Mouse (Mus musculus): ENCODE results near the gene Arglu1. TPM values are rescaled to one million over a fixed set of nuclear protein-coding genes. Genes with fewer than 3 reads are reported as not detected.
A peak's percentile ranks its signal among the peaks of the same experiment; 100 is the strongest.

Arglu1 gene
- polyA plus RNA-seq, 1 experiment, result 20.5 TPM

- DNase-seq, result no peak
- Histone ChIP-seq H3K36me3 (ENCODE audit: control insufficient read depth, insufficient read depth, low read length) (no peaks in the 10 kb centered on the region), H3K4me1 (ENCODE audit: control insufficient read depth, insufficient read depth, low read length) (0 out of 2 replicates have a peak, but pooled peaks cover 4% of the 10 kb centered on the region), H3K4me3 (ENCODE audit: insufficient read depth, low read depth, low read length) (no peak overlapping the region), H3K27me3 (replicated peaks; ENCODE audit: control insufficient read depth, insufficient read depth, low read length) (no peaks in the 10 kb centered on the region), H3K27ac (ENCODE audit: insufficient read depth, low read depth, low read length) (no peak overlapping the region)
- 61% methylated on average over 11 of the region's 11 CpGs for WGBS
- TF ChIP-seq CTCF (conservative IDR thresholded peaks at IDR 0.05; ENCODE audit: insufficient read depth, insufficient read length, low read depth, low read length), result no peak
- no peak for TF ChIP-seq POLR2A (IDR thresholded peaks at IDR 0.05; ENCODE audit: low read depth, low read length)
These were observed 46.0 kb downstream of the Arglu1 start for GRCm38 (mm10) chr8:8644160-8644915.

GRCm38 (mm10) chr8:8640264-8640588 is 50.1 kb downstream of the Arglu1 start:
- Histone ChIP-seq H3K36me3 (ENCODE audit: control insufficient read depth, insufficient read depth, low read length) (no peaks in the 10 kb centered on the region), H3K4me3 (ENCODE audit: insufficient read depth, low read depth, low read length) (no peak overlapping the region), H3K27me3 (replicated peaks; ENCODE audit: control insufficient read depth, insufficient read depth, low read length) (no peaks in the 10 kb centered on the region), H3K27ac (ENCODE audit: insufficient read depth, low read depth, low read length) (no peak overlapping the region), H3K4me1 (ENCODE audit: control insufficient read depth, insufficient read depth, low read length) (0 out of 2 replicates have a peak, but pooled peaks cover 3% of the 10 kb centered on the region)
- no peak for DNase-seq
- no peak for TF ChIP-seq CTCF (conservative IDR thresholded peaks at IDR 0.05; ENCODE audit: insufficient read depth, insufficient read length, low read depth, low read length)
- no peak for TF ChIP-seq POLR2A (IDR thresholded peaks at IDR 0.05; ENCODE audit: low read depth, low read length)
- WGBS, result 34% methylated on average over 4 of the region's 4 CpGs

DNA sequence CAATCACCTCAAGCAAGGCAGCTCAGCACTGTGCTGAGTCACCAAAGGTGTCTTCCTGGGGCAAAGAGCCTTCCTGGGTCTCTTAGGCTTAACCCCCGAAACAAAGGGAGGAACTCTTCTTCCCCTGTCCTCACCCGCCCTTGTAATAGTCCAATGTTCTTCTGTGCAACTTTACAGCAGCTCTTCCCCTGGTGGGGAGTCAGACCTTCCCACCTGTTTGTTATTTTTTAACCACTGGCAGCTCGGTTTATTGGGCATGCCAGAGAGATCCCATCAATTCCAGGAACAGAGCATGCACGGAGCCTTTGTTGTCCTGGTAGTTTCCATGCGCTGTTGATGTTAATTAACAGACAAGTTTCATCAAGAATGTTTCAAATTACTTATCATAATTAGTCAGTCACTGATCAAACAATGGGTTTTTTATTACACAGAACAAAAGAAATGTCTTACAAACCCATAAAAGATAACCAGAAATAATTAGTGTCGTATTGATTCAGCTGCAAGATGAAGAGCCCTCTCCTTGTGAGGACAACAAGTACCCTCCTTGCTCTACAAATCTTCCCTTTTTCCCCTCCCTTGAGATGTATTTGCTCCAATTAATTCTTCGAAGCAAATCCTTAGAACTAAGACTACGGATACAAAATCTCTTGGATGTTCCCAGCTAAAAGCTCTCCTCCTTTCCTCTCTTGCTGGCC is 50.6 kb downstream of the Arglu1 start:
- H3K4me1 ChIP-seq (ENCODE audit: control insufficient read depth, insufficient read depth, low read length), result 0 out of 2 replicates have a peak, but pooled peaks cover 2% of the 10 kb centered on the region
- DNase-seq, result peak; percentile 67
- no peak overlapping the region for H3K27ac ChIP-seq (ENCODE audit: insufficient read depth, low read depth, low read length)
- H3K4me3 ChIP-seq (ENCODE audit: insufficient read depth, low read depth, low read length), result no peak overlapping the region
- WGBS, result 29% methylated on average over 8 of the region's 8 CpGs
- TF ChIP-seq CTCF (conservative IDR thresholded peaks at IDR 0.05; ENCODE audit: insufficient read depth, insufficient read length, low read depth, low read length), result no peak
- TF ChIP-seq POLR2A (IDR thresholded peaks at IDR 0.05; ENCODE audit: low read depth, low read length), result no peak
- no peaks in the 10 kb centered on the region for H3K27me3 ChIP-seq (replicated peaks; ENCODE audit: control insufficient read depth, insufficient read depth, low read length)
- no peaks in the 10 kb centered on the region for H3K36me3 ChIP-seq (ENCODE audit: control insufficient read depth, insufficient read depth, low read length)

GRCm38 (mm10) chr8:8631394-8631793 is 58.9 kb downstream of the Arglu1 start:
- no peak for TF ChIP-seq POLR2A (IDR thresholded peaks at IDR 0.05; ENCODE audit: low read depth, low read length)
- TF ChIP-seq CTCF (conservative IDR thresholded peaks at IDR 0.05; ENCODE audit: insufficient read depth, insufficient read length, low read depth, low read length), result no peak
- H3K4me1 ChIP-seq (ENCODE audit: control insufficient read depth, insufficient read depth, low read length), result 0 out of 2 replicates have a peak, but pooled peaks cover 2% of the 10 kb centered on the region
- H3K27me3 ChIP-seq (replicated peaks; ENCODE audit: control insufficient read depth, insufficient read depth, low read length), result no peaks in the 10 kb centered on the region
- no peak overlapping the region for H3K4me3 ChIP-seq (ENCODE audit: insufficient read depth, low read depth, low read length)
- no peaks in the 10 kb centered on the region for H3K36me3 ChIP-seq (ENCODE audit: control insufficient read depth, insufficient read depth, low read length)
- WGBS, result 52% methylated on average over 7 of the region's 7 CpGs
- no peak for DNase-seq
- H3K27ac ChIP-seq (ENCODE audit: insufficient read depth, low read depth, low read length), result no peak overlapping the region

GRCm38 (mm10) chr8:8624017-8624416 is 66.3 kb downstream of the Arglu1 start:
- no peaks in the 10 kb centered on the region; the same call in 1 of the 2 replicates for H3K36me3 ChIP-seq (ENCODE audit: control insufficient read depth, insufficient read depth, low read length)
- no peaks in the 10 kb centered on the region for H3K27me3 ChIP-seq (replicated peaks; ENCODE audit: control insufficient read depth, insufficient read depth, low read length)

GRCm38 (mm10) chr8:8623486-8623885 is 66.8 kb downstream of the Arglu1 start:
- H3K4me3 ChIP-seq (ENCODE audit: insufficient read depth, low read depth, low read length), result no peak overlapping the region
- WGBS, result 51% methylated on average over 8 of the region's 8 CpGs
- H3K4me1 ChIP-seq (ENCODE audit: control insufficient read depth, insufficient read depth, low read length), result no peaks in the 10 kb centered on the region
- DNase-seq, result peak; percentile 72
- H3K36me3 ChIP-seq (ENCODE audit: control insufficient read depth, insufficient read depth, low read length), result no peaks in the 10 kb centered on the region; the same call in 1 of the 2 replicates
- no peaks in the 10 kb centered on the region for H3K27me3 ChIP-seq (replicated peaks; ENCODE audit: control insufficient read depth, insufficient read depth, low read length)
- H3K27ac ChIP-seq (ENCODE audit: insufficient read depth, low read depth, low read length), result no peak overlapping the region
- TF ChIP-seq CTCF (conservative IDR thresholded peaks at IDR 0.05; ENCODE audit: insufficient read depth, insufficient read length, low read depth, low read length) (no peak), POLR2A (IDR thresholded peaks at IDR 0.05; ENCODE audit: low read depth, low read length) (no peak)

More at GRCm38 (mm10) chr8:8624017-8624416, 66.3 kb downstream of the Arglu1 start:
- DNase-seq, result no peak
- TF ChIP-seq POLR2A (IDR thresholded peaks at IDR 0.05; ENCODE audit: low read depth, low read length) (no peak), CTCF (conservative IDR thresholded peaks at IDR 0.05; ENCODE audit: insufficient read depth, insufficient read length, low read depth, low read length) (no peak)
- Histone ChIP-seq H3K4me1 (ENCODE audit: control insufficient read depth, insufficient read depth, low read length) (no peaks in the 10 kb centered on the region), H3K4me3 (ENCODE audit: insufficient read depth, low read depth, low read length) (no peak overlapping the region), H3K27ac (ENCODE audit: insufficient read depth, low read depth, low read length) (no peak overlapping the region)
- 51% methylated on average over 7 of the region's 7 CpGs for WGBS

GRCm38 (mm10) chr8:8622476-8622875 is 67.8 kb downstream of the Arglu1 start:
- H3K4me3 ChIP-seq (ENCODE audit: insufficient read depth, low read depth, low read length), result no peak overlapping the region
- WGBS, result 90% methylated on average over 3 of the region's 3 CpGs
- H3K36me3 ChIP-seq (ENCODE audit: control insufficient read depth, insufficient read depth, low read length), result no peaks in the 10 kb centered on the region; the same call in 1 of the 2 replicates
- H3K27me3 ChIP-seq (replicated peaks; ENCODE audit: control insufficient read depth, insufficient read depth, low read length), result no peaks in the 10 kb centered on the region
- TF ChIP-seq POLR2A (IDR thresholded peaks at IDR 0.05; ENCODE audit: low read depth, low read length), result no peak
- TF ChIP-seq CTCF (conservative IDR thresholded peaks at IDR 0.05; ENCODE audit: insufficient read depth, insufficient read length, low read depth, low read length), result no peak
- no peaks in the 10 kb centered on the region for H3K4me1 ChIP-seq (ENCODE audit: control insufficient read depth, insufficient read depth, low read length)
- no peak overlapping the region for H3K27ac ChIP-seq (ENCODE audit: insufficient read depth, low read depth, low read length)
- no peak for DNase-seq

All from kidney, adult 2 months (tissue).